Mouse (Mus musculus): ENCODE data around the gene Gm13691. TPM values are rescaled to one million over a fixed set of nuclear protein-coding genes. Genes with fewer than 3 reads are reported as not detected.
A peak's percentile ranks its signal among the peaks of the same experiment; 100 is the strongest.

Gm13691 gene
- total and polyA plus RNA-seq, 2 experiments, result not detected

- Histone ChIP-seq H3K27ac (replicated peaks; ENCODE audit: insufficient read depth, low read depth, low read length) (no peak overlapping the region), H3K4me1 (ENCODE audit: control insufficient read depth, insufficient read depth, low read length) (no peaks in the 10 kb centered on the region), H3K4me3 (ENCODE audit: insufficient read depth, low read depth, low read length) (no peak overlapping the region), H3K36me3 (ENCODE audit: control insufficient read depth, insufficient read depth, low read length) (no peaks in the 10 kb centered on the region), H3K79me2 (ENCODE audit: control insufficient read depth, insufficient read depth, low read length) (no peaks in the 10 kb centered on the region), H3K27me3 (ENCODE audit: control insufficient read depth, insufficient read depth, low read length) (no peaks in the 10 kb centered on the region), H3K9ac (ENCODE audit: low read depth, low read length) (no peak overlapping the region)
- TF ChIP-seq CTCF (IDR thresholded peaks at IDR 0.05; ENCODE audit: low read depth, low read length), result no peak
- no peak for TF ChIP-seq POLR2A (IDR thresholded peaks at IDR 0.05; ENCODE audit: extremely low read depth, insufficient read depth, low read length)
- WGBS, result 75% methylated on average over 3 of the region's 3 CpGs
- no peak for DNase-seq (ENCODE audit: extremely low read depth, low read depth, low spot score)
Measured at GRCm38 (mm10) chr2:84018330-84018729, 28.0 kb downstream of the Gm13691 start.

- Histone ChIP-seq H3K79me2 (ENCODE audit: control insufficient read depth, insufficient read depth, low read length) (no peaks in the 10 kb centered on the region), H3K36me3 (ENCODE audit: control insufficient read depth, insufficient read depth, low read length) (no peaks in the 10 kb centered on the region), H3K9ac (ENCODE audit: low read depth, low read length) (no peak overlapping the region), H3K27ac (replicated peaks; ENCODE audit: insufficient read depth, low read depth, low read length) (no peak overlapping the region), H3K4me1 (ENCODE audit: control insufficient read depth, insufficient read depth, low read length) (no peaks in the 10 kb centered on the region), H3K4me3 (ENCODE audit: insufficient read depth, low read depth, low read length) (no peak overlapping the region), H3K27me3 (ENCODE audit: control insufficient read depth, insufficient read depth, low read length) (no peaks in the 10 kb centered on the region)
- TF ChIP-seq CTCF (IDR thresholded peaks at IDR 0.05; ENCODE audit: low read depth, low read length) (no peak), POLR2A (IDR thresholded peaks at IDR 0.05; ENCODE audit: extremely low read depth, insufficient read depth, low read length) (no peak)
- 78% methylated on average over 8 of the region's 8 CpGs for WGBS
- no peak for DNase-seq (ENCODE audit: extremely low read depth, low read depth, low spot score)
Measured at GRCm38 (mm10) chr2:84019519-84020305, 29.4 kb downstream of the Gm13691 start.

- no peaks in the 10 kb centered on the region for H3K36me3 ChIP-seq (ENCODE audit: control insufficient read depth, insufficient read depth, low read length)
- H3K4me3 ChIP-seq (ENCODE audit: insufficient read depth, low read depth, low read length), result no peak overlapping the region
- no peak for DNase-seq (ENCODE audit: extremely low read depth, low read depth, low spot score)
- H3K27me3 ChIP-seq (ENCODE audit: control insufficient read depth, insufficient read depth, low read length), result no peaks in the 10 kb centered on the region
- H3K27ac ChIP-seq (replicated peaks; ENCODE audit: insufficient read depth, low read depth, low read length), result no peak overlapping the region
- no peaks in the 10 kb centered on the region for H3K79me2 ChIP-seq (ENCODE audit: control insufficient read depth, insufficient read depth, low read length)
- WGBS, result 83% methylated on average over 2 of the region's 2 CpGs
- no peak for TF ChIP-seq POLR2A (IDR thresholded peaks at IDR 0.05; ENCODE audit: extremely low read depth, insufficient read depth, low read length)
- TF ChIP-seq CTCF (IDR thresholded peaks at IDR 0.05; ENCODE audit: low read depth, low read length), result no peak
- H3K4me1 ChIP-seq (ENCODE audit: control insufficient read depth, insufficient read depth, low read length), result no peaks in the 10 kb centered on the region
- H3K9ac ChIP-seq (ENCODE audit: low read depth, low read length), result no peak overlapping the region
Measured at GRCm38 (mm10) chr2:84021930-84022329, 31.6 kb downstream of the Gm13691 start.

- Histone ChIP-seq H3K9ac (ENCODE audit: low read depth, low read length) (no peak overlapping the region), H3K27ac (replicated peaks; ENCODE audit: insufficient read depth, low read depth, low read length) (no peak overlapping the region), H3K4me3 (ENCODE audit: insufficient read depth, low read depth, low read length) (no peak overlapping the region), H3K36me3 (ENCODE audit: control insufficient read depth, insufficient read depth, low read length) (no peaks in the 10 kb centered on the region), H3K4me1 (ENCODE audit: control insufficient read depth, insufficient read depth, low read length) (no peaks in the 10 kb centered on the region), H3K79me2 (ENCODE audit: control insufficient read depth, insufficient read depth, low read length) (no peaks in the 10 kb centered on the region), H3K27me3 (ENCODE audit: control insufficient read depth, insufficient read depth, low read length) (no peaks in the 10 kb centered on the region)
- peak; percentile 6 for DNase-seq (ENCODE audit: extremely low read depth, low read depth, low spot score)
- WGBS, result 86% methylated on average over 2 of the region's 2 CpGs
- TF ChIP-seq POLR2A (IDR thresholded peaks at IDR 0.05; ENCODE audit: extremely low read depth, insufficient read depth, low read length) (no peak), CTCF (IDR thresholded peaks at IDR 0.05; ENCODE audit: low read depth, low read length) (no peak)
Measured at GRCm38 (mm10) chr2:84022905-84023304, 32.6 kb downstream of the Gm13691 start.

GRCm38 (mm10) chr2:84023319-84023718 is 33.0 kb downstream of the Gm13691 start:
- TF ChIP-seq POLR2A (IDR thresholded peaks at IDR 0.05; ENCODE audit: extremely low read depth, insufficient read depth, low read length) (no peak), CTCF (IDR thresholded peaks at IDR 0.05; ENCODE audit: low read depth, low read length) (no peak)
- Histone ChIP-seq H3K36me3 (ENCODE audit: control insufficient read depth, insufficient read depth, low read length) (no peaks in the 10 kb centered on the region), H3K27ac (replicated peaks; ENCODE audit: insufficient read depth, low read depth, low read length) (no peak overlapping the region), H3K79me2 (ENCODE audit: control insufficient read depth, insufficient read depth, low read length) (no peaks in the 10 kb centered on the region), H3K27me3 (ENCODE audit: control insufficient read depth, insufficient read depth, low read length) (no peaks in the 10 kb centered on the region), H3K9ac (ENCODE audit: low read depth, low read length) (no peak overlapping the region), H3K4me1 (ENCODE audit: control insufficient read depth, insufficient read depth, low read length) (no peaks in the 10 kb centered on the region), H3K4me3 (ENCODE audit: insufficient read depth, low read depth, low read length) (no peak overlapping the region)
- WGBS, result 95% methylated on average over 2 of the region's 2 CpGs
- no peak for DNase-seq (ENCODE audit: extremely low read depth, low read depth, low spot score)

- no peak for DNase-seq (ENCODE audit: extremely low read depth, low read depth, low spot score)
- WGBS, result 72% methylated on average over 4 of the region's 4 CpGs
Measured at GRCm38 (mm10) chr2:84025217-84025616, 34.9 kb downstream of the Gm13691 start.

More at GRCm38 (mm10) chr2:84025217-84025616, 34.9 kb downstream of the Gm13691 start:
- H3K27me3 ChIP-seq (ENCODE audit: control insufficient read depth, insufficient read depth, low read length), result no peaks in the 10 kb centered on the region
- TF ChIP-seq POLR2A (IDR thresholded peaks at IDR 0.05; ENCODE audit: extremely low read depth, insufficient read depth, low read length), result no peak
- H3K36me3 ChIP-seq (ENCODE audit: control insufficient read depth, insufficient read depth, low read length), result no peaks in the 10 kb centered on the region
- H3K79me2 ChIP-seq (ENCODE audit: control insufficient read depth, insufficient read depth, low read length), result no peaks in the 10 kb centered on the region
- no peak overlapping the region for H3K27ac ChIP-seq (replicated peaks; ENCODE audit: insufficient read depth, low read depth, low read length)
- no peaks in the 10 kb centered on the region for H3K4me1 ChIP-seq (ENCODE audit: control insufficient read depth, insufficient read depth, low read length)
- no peak overlapping the region for H3K4me3 ChIP-seq (ENCODE audit: insufficient read depth, low read depth, low read length)
- no peak overlapping the region for H3K9ac ChIP-seq (ENCODE audit: low read depth, low read length)
